Mouse (Mus musculus) B cell, adult 2 months (primary cell): ENCODE data around the gene 1700093K21Rik.
"Not testable (repeated sequence)": the region's sequence is repeated elsewhere in the genome, so short reads cannot be mapped to it uniquely, and the experiment has no call there.

Source experiments
- DNase-seq, 2 experiments: peaks; one replicate each; pipeline ENCODE4 v3.0.0; 2022

Gene 1700093K21Rik

DNA sequence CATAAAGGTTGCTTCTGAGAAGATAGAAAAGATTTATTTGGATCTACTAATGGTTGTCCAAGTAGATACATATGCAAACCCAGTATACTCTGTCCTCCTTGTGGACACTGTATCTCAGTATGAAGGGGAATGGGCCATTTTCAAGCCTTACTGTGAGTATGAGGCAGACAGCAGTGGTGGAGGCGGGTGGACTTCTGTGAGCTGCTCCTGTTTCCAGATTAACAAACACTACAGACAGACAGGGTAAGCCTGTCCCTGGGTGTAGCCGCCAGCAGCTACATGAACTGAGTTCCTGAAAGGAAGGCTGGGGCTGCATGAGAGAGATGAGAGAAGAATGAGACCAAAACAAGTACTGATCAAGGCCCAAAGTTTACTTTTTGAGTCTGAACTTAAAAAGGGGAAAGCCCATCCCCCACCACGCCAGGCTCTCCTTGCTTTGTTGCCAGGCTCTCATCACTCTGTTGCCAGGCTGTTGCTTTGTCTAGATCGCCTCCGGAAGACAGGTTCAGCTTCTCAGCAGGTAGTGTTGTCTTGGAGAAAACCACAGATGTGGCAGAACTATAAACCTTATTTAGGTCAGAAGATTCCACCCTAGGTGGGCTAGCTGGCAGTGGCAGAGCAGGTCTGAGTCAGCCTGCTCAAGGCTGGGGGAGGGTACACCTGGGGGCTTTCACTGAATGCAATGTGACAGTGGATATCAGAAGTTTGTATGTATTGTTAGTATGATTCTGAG, at the start of gene 1700093K21Rik:
TSS of gene 1700093K21Rik (minus strand) at position 683 of the 733 bp plus-strand sequence.
- DNase-seq, result no peak

DNA sequence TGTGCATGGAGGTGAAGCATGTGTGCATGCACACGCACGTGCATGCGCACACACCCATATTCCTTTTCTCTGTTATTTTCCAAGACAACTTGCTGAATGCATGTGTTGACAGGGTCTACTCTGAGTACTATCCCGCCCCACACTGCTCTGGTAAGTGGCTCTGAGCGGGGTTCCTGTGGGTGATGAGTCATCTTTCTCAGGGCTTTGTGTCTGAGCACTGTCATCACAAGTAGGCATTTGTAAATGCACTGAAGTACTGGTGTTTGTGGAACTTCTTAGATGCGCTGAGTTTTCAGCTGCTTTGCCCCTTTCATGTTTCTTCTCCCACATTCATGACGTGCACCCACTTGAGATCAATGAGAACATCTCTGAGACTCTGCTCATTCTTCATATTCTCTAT, 49.2 kb upstream of the 1700093K21Rik start:
- no peak for DNase-seq

DNA sequence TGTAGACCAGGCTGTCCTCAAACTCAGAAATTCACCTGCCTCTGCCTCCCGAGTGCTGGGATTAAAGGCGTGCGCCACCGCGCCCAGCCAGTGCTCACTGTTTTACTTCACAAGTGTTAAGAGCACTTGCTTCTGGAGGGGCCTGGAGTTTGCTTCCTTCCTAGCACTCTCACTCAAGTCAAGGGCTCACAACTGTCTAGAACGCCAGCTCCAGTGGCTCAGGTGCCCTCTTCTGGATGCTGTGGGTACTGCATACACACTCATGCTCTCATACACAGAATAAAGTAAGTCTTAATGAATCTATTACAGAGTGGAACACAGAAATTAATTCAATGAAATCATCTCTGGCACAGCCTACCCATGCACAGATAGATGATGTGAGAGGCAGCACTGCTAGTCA, 44.8 kb upstream of the 1700093K21Rik start:
- peak; percentile 78 to 79 for DNase-seq

DNA sequence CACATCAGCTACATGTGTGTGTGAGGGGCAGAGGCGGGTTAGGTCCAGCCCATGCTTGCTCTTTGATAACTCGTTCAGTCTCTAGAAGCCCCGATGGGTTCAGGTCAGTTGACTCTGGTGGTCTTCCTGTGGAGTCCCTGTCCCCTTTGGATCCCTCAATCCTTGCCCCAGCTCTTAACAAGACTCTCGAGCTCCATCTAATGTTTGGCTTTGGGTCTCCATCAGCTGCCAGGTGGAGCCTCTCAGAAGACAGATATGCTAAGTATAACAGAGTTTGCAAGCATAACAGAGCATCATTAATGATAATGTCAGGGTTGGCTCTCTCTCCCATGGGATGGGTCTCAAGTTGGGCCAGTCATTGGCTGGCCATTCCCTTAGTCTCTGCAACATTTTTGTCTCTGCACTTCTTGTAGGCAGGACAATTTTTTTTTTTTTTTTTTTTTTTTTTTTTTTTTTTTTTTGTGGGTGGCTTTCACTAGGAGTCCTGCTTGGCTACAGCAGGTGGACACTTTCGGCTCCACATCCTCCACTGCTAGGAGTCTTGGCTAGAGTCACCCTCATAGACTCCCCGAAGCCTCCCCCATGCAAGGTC, 36.2 kb upstream of the 1700093K21Rik start:
- DNase-seq, result no peak

DNA sequence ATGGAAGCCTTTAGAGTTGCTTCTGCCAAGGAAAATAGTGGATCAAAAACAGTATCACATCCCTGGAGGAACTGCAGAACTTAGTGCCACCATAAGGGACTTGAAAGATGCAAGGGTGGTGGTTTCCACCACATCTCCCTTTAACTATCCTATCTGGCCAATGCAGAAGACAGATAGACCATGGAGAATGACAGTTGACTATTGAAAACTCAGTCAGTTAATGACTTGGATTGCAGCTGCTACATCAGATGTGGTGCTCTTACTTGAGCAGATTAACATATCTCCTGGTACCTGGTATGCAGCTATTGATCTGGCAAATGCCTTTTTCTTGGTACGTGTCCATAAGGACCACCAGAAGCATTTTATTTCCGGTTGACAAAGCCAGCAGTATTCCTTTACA, 16.5 kb upstream of the 1700093K21Rik start:
- DNase-seq, result no peak

DNA sequence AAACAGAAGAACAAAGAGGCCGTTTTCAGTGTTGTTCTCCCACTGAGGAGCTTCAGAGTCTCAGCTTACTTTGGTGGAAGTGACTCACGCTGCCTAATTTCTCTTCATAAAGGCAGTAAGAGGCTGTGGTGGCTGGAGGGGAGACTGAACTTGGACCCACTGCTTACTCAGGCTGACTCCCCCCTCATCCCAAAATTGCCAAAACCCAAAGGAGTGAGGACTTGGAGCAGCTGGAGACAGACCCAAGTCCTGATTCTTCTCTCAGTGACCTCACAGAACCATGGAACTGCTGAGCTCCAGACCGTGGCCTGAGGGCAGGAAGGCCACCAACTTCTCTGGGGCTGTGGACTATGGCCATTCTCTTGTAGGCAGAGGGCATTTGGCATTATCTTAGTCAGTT, 2.0 kb downstream of the 1700093K21Rik start:
- no peak for DNase-seq

DNA sequence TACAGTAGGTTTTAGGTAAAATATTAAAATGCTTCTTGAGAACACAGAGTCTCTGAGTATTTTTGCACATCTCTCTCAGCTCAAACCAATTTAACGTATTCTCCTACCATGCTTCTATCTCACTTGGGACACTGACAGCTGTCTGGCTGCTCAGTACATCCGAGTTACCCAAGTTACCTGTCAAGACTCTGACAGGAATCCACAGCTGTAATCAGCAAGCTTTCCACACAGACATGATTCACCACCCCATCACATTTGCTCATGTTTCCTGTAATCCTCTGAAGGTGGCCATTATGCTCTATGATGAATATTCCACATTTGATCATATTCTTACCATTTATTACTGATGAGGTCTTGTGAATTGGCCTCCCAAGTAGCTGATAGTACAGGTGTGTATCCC, 5.6 kb downstream of the 1700093K21Rik start:
- DNase-seq, result no peak

DNA sequence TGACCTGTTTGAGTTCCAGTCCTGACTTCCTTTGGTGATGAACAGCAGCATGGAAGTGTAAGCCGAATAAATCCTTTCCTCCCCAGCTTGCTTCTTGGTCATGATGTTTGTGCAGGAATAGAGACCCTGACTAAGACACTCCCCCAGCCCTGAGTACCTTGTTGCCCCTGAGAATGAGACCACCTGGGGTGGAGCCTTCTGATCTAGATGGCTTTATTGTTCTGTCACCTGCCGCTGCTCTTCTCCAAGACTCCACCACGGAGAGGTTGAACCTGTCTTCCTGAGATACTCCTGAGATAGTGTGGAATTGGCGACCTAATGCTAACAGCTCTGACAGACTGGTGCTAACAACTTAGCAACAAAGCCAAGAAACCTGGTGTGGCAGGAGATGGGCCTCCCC, 6.2 kb downstream of the 1700093K21Rik start:
- not testable (repeated sequence) for DNase-seq

DNA sequence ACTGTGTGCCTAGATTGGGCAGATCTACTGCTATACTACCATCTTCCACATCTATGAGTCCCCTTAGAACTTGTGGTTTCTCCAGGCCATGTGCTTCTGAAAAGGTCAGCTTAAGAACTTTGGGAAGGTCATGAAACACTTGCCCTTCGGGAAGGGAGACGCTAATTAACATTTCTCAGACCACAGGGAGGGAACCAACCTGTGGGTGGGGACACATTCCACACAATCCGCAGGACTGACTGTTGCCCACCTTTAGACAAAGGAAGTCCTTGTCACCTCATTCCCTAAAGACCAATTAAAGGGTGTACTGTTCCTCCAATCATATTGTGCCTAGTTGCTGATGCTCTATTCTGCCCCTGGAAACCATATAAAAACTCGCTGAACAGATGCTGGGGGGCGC, 16.2 kb downstream of the 1700093K21Rik start:
- DNase-seq, result not testable (repeated sequence)

DNA sequence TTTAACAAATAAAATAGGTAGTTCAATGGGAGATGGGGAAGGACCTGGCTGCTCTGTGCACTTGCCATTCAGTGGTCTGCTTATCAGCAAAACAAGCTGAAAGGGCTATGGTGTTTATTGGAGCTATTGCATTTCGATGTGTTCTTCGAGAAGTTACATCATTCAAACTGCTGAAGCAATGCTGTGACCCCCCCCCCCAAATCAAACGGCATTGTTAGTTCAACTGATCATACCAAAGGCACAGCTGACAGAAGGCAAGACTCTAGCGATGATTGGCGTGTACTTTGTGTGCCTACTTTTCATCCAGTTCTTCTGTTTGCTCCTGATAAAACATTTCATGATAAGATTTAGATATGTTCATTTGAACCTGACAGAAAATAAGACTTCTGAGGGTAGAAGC, 22.3 kb downstream of the 1700093K21Rik start:
- DNase-seq, result no peak

DNA sequence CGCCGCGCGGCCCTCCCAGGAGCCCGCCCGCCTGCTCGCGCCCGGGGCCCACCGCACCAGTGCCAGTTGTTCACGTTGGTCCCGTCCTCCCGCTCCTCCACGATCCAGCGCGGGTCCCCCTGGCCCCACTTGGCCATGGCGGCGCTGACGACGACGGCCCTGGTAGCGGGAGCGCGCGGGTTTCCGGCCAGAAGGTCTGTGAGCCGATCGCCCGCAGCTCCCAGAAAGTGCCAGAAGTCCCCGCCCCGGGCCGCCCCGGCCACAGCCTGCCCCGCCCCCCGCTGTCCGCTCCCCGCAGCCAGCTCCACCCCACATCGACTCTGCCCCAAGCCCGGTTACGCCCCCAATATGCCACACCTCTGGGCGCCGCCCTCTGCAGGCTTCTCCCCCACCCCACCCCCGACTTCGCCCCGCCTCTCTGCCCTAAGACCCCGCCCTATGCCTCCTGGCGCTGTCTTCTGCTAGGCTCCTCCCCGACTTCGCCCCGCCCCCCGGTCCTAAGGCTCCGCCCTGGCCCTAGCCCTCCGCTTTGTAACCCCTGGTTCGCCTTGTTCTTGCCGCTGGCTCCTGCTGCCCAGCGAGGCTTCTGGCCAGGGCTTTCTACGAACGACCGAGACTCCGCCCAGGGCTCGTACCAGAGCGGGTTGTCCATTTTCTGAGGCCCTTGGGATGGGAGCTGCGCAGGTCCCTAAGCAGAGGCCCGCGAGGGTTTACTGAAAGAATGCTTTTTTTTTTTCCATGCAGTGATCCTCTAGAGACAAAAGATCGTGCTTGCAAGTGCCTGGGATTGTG, 23.0 kb downstream of the 1700093K21Rik start, which contains the start of gene Ahsa2:
TSS of gene Ahsa2 (minus strand) at position 313 of the 792 bp plus-strand sequence.
- peak; percentile 98 to 99 for DNase-seq

DNA sequence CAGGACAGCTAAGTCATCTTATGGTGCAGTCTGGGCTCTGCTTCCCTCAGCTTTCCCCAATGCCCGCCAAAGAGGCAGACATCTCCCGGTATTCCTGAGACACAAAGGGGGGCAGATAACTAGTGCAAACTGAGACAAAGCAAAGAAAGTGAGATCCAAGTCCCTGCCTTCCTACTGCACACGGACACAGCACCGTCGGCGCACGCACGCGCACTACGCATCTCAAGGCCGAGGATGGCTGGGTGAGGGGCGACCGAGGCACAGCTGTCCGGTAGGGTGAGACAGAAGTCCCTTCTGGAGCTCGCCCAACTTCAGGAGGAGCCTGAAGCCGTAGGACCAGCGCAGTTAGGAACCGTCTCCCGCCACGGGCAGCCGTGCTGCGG, 23.6 kb downstream of the 1700093K21Rik start:
- no peak for DNase-seq

DNA sequence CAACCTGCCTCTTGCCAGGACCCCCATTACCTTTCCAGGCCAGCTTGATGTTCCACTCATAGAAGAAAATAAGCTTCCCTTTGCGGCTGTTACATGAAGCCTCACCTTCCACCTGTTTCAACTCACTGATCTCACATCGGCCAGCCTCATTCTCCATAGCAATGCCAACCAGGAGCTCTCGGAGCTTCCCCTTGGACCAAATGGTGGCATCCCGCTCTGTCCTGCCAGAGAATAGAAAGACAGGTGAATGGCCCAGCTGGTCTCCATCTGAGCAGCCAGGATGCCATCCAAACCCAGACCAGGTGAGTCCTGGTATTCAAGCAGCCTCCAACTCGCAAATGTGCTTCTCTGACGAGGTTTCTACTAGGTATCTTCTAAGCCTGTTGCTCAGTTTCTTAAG, 24.3 kb downstream of the 1700093K21Rik start:
- DNase-seq, result no peak

DNA sequence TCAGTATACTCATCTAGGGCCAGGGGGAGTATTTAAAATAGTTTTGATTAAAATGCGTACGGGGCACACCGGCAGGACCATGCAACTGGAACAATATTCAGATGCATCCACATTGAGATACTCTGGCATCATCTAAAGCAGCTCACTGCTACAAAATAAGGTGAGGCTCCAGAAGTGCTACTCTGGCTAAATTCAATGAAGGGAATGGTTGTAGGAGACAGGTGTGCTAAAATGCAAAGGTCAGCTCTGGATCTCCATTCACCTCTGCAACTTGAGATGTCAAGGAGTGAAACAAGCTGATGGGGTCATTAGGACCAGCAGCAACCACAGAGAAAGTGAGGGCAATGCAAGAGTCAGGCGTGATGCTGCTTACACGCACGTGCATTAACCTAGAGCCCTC, 25.7 kb downstream of the 1700093K21Rik start:
- no peak for DNase-seq

DNA sequence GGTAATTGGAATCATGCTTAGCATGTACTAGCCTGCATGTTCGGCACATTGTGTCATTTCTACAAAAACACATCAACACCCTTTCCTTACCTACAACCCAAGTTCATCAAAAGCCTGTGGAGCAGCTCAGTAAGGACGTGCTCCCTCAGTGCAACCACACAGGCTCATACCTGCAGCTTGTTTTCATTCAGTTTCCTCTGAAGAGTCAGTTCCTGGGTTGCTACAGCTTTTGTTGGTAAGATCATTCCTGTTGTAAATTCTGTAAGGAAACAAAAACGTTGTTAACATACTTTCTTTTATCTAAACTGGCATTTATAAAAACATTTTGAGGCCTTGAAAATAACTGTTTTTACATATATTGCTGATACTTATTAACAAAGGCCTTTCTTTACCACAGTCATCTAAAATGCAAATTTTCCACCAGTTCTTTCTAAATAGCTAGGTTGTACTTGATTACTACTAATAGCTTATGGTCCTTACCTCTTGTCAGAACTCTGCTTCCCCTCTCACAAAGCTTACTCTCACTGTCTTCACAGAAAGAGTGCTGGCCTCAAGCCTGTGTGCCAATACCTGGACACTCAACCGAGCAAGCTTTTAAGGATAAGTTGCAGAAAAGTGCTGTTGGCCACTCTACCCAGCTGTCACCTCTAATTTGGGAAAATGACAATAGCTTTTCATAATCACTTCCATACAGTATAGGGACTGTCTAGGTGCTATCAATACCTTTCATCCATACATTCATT, 28.7 kb downstream of the 1700093K21Rik start:
- DNase-seq, result no peak

DNA sequence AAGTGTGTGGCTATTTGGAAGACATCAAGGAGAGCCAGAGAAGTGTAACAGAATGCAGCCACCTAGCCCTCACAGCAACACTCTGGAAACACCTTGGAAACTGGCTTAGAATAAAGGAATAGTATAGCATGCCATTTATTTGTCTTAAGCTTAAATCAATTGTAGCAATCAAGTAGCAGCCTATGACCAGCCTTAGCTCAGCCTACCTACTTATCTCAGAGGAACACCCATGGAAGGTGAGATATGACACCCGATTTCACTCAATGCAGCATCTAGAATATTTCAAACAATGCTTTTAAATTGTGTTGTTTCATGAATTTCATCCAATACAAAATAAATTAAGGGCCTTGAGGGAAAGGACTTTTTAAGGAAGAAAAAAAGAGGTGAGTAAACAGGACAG, 31.0 kb downstream of the 1700093K21Rik start:
- DNase-seq, result no peak
